ENCODE assay signal across 18 mouse cellular contexts in the genomic region with DNA sequence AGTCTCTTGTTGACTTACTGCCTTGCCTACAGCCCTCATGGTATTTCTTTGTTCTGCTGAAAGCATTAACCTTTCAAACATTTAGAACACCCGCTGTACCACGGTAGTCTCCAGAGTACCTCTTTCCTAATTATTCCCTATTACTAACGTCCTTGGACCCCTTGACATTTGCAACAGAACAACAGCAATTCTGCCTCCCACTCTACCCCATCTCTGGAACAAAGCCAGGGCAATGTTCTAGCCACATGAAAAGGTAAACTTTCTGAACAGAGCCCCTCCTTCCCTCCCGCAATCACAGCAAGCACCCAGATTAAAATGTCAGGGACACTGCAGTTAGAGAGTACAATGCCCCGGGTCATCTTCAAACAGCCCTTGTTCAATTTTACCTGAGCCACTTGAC. TPM values are rescaled to one million over a fixed set of nuclear protein-coding genes. Genes with fewer than 3 reads are reported as not detected.
"Had no signal": no experiment of that assay in that cellular context is flagged by ENCODE, and none has a peak within 500 bp of the region (broad histone marks: within the 10 kb centered on the region; RNA-seq: fewer than 3 reads in every experiment).

No protein-coding gene starts in this region.

- ATAC-seq: liver, embryonic 12.5 days had no signal

- H3K4me2 ChIP-seq: limb, embryonic 15.5 days; liver, embryonic 12.5 days; lung, embryonic 14.5 days had no signal

- H3K27me3 ChIP-seq: limb, embryonic 15.5 days; liver, embryonic 12.5 days had no signal

- H3K9ac ChIP-seq: limb, embryonic 15.5 days; liver, embryonic 12.5 days; lung, embryonic 14.5 days had no signal

- H3K27ac ChIP-seq: kidney, postnatal 0 days; limb, embryonic 15.5 days; liver, embryonic 12.5 days; midbrain, embryonic 10.5 days; stomach, postnatal 0 days had no signal

- H3K4me1 ChIP-seq: limb, embryonic 15.5 days; liver, embryonic 12.5 days; midbrain, embryonic 10.5 days had no signal

- H3K4me3 ChIP-seq: limb, embryonic 15.5 days; liver, embryonic 12.5 days; midbrain, embryonic 10.5 days had no signal

- H3K9me3 ChIP-seq: limb, embryonic 15.5 days; liver, embryonic 12.5 days; midbrain, embryonic 10.5 days had no signal

- H3K36me3 ChIP-seq: limb, embryonic 15.5 days; midbrain, embryonic 10.5 days had no signal

- DNase-seq: kidney, postnatal 36 days; layer of hippocampus, adult 9-11 months; layer of hippocampus, postnatal 36 days; lung, embryonic 14.5 days; lung, postnatal 10 days; lung, postnatal 4 days; midbrain, embryonic 14.5 days; right cerebral cortex, adult 18-20 months; thymus, adult 2 months; thymus, postnatal 25 days had no signal

RNA-seq across cellular contexts. Expression of a gene that starts 33.8 kb away (rescaled TPM):
- total RNA-seq: megakaryocyte, adult 5-6 weeks had no signal

RNA-seq across cellular contexts. Expression of a gene that starts 39.4 kb away (rescaled TPM):
- total RNA-seq: layer of hippocampus, adult 18-20 months; layer of hippocampus, postnatal 36 days had no signal
- polyA plus RNA-seq: liver, embryonic 16.5 days; midbrain, embryonic 10.5 days had no signal
